Mouse (Mus musculus) heart, embryonic 16.5 days (tissue): ENCODE results near the gene Adcy2. TPM values are rescaled to one million over a fixed set of nuclear protein-coding genes. Genes with fewer than 3 reads are reported as not detected.

Experiments
- ATAC-seq: fragments of 200-750 bp; cut with Nextera tagmentation; replicated peaks from 2 replicates; pipeline ENCODE4 v1.8.0; 2017; ENCODE audit warnings: moderate number of reproducible peaks; ENCODE audit not compliant: insufficient read depth, low FRiP score; ENCODE audit errors: extremely low read depth
- H3K27ac ChIP-seq: fragments of 300-500 bp; sonication (generic); 2 replicates; pipeline ENCODE4 v1.5.1; 2014; ENCODE audit warnings: mild to moderate bottlenecking, low read length, control low read depth, moderate library complexity
- H3K27me3 ChIP-seq: fragments of 300-500 bp; sonication (generic); 2 replicates; pipeline ENCODE4 v1.6.1; 2014; ENCODE audit warnings: low read length, mixed read lengths; ENCODE audit not compliant: control insufficient read depth, insufficient read depth
- H3K36me3 ChIP-seq: fragments of 300-500 bp; sonication (generic); 2 replicates; pipeline ENCODE4 v1.6.1; 2014; ENCODE audit not compliant: control insufficient read depth, insufficient read depth
- H3K4me1 ChIP-seq: fragments of 300-500 bp; sonication (generic); 2 replicates; pipeline ENCODE4 v1.6.1; 2014; ENCODE audit warnings: low read length, mixed read lengths; ENCODE audit not compliant: control insufficient read depth, insufficient read depth
- H3K4me2 ChIP-seq: fragments of 300-500 bp; sonication (generic); 2 replicates; pipeline ENCODE4 v1.6.1; 2014; ENCODE audit warnings: low read depth, mild to moderate bottlenecking, control low read depth, low read length
- H3K4me3 ChIP-seq: fragments of 300-500 bp; sonication (generic); 2 replicates; pipeline ENCODE4 v1.5.1; 2014; ENCODE audit warnings: mild to moderate bottlenecking, control low read depth, low read length
- H3K9ac ChIP-seq: fragments of 300-500 bp; sonication (generic); 2 replicates; pipeline ENCODE4 v1.6.1; 2014; ENCODE audit warnings: low read length, control low read depth
- H3K9me3 ChIP-seq: fragments of 300-500 bp; sonication (generic); replicated peaks from 2 replicates; pipeline ENCODE4 v1.6.1; 2016; ENCODE audit warnings: low read length; ENCODE audit not compliant: control insufficient read depth
- WGBS: fragments of 180-500 bp; shearing (Covaris S2); extraction: QIAGEN DNeasy Blood & Tissue Kit; methylation state at CpG from one replicate; pipeline ENCODE4 v1.1.7; 2014; 5-methylcytosine and 5-hydroxymethylcytosine counted together
- polyA plus RNA-seq: library from polyadenylated mRNA; unstranded; fragments of >200 nt; fragmentation: Nextera tagmentation; extraction: Ambion mirVana; gene quantifications from 2 replicates; pipeline ENCODE4 v1.2.1, GENCODE M21; 2015

The Adcy2 gene
- polyA plus RNA-seq, 1 experiment from 2014 or later: 0.58 TPM

GRCm38 (mm10) chr13:68577945-68578344 lies 421.4 kb downstream of the Adcy2 start:
- WGBS: 76% methylated on average over 7 of the region's 7 CpGs
- Histone ChIP-seq H3K9ac (no peak overlapping the region), H3K4me2 (no peak overlapping the region), H3K27ac (no peak overlapping the region), H3K9me3 (no peaks in the 10 kb centered on the region), H3K4me3 (no peak overlapping the region), H3K4me1 (peaks cover 18% of the 10 kb centered on the region), H3K36me3 (peaks cover 18% of the 10 kb centered on the region), H3K27me3 (no peaks in the 10 kb centered on the region)
- no peak for ATAC-seq

GRCm38 (mm10) chr13:68574398-68574797 lies 424.9 kb downstream of the Adcy2 start:
- no peak overlapping the region for H3K27ac ChIP-seq
- peaks cover 23% of the 10 kb centered on the region for H3K36me3 ChIP-seq
- H3K4me1 ChIP-seq: peaks cover 13% of the 10 kb centered on the region
- no peaks in the 10 kb centered on the region for H3K9me3 ChIP-seq
- H3K4me2 ChIP-seq: no peak overlapping the region
- no peaks in the 10 kb centered on the region for H3K27me3 ChIP-seq
- no peak overlapping the region for H3K9ac ChIP-seq
- ATAC-seq: no peak
- no peak overlapping the region for H3K4me3 ChIP-seq
- WGBS: 74% methylated on average over 4 of the region's 4 CpGs

GRCm38 (mm10) chr13:68572966-68573913 lies 426.1 kb downstream of the Adcy2 start:
- 52% methylated on average over 10 of the region's 10 CpGs for WGBS
- peak overlapping the region; percentile 44 for H3K4me2 ChIP-seq
- peaks cover 13% of the 10 kb centered on the region for H3K4me1 ChIP-seq
- peak overlapping the region; percentile 42 for H3K9ac ChIP-seq
- peak; percentile 66 for ATAC-seq
- H3K4me3 ChIP-seq: no peak overlapping the region
- H3K27me3 ChIP-seq: no peaks in the 10 kb centered on the region
- H3K27ac ChIP-seq: peak overlapping the region; percentile 82
- H3K9me3 ChIP-seq: no peaks in the 10 kb centered on the region
- peaks cover 19% of the 10 kb centered on the region for H3K36me3 ChIP-seq

GRCm38 (mm10) chr13:68572247-68572646 lies 427.1 kb downstream of the Adcy2 start:
- peak; percentile 92 for ATAC-seq
- H3K4me3 ChIP-seq: no peak overlapping the region
- H3K9ac ChIP-seq: no peak overlapping the region
- H3K4me2 ChIP-seq: peak overlapping the region; percentile 44
- WGBS: 37% methylated on average over 19 of the region's 19 CpGs
- H3K9me3 ChIP-seq: no peaks in the 10 kb centered on the region
- peak overlapping the region; percentile 82 for H3K27ac ChIP-seq
- peaks cover 13% of the 10 kb centered on the region for H3K4me1 ChIP-seq
- H3K27me3 ChIP-seq: no peaks in the 10 kb centered on the region
- peaks cover 21% of the 10 kb centered on the region for H3K36me3 ChIP-seq
